Mouse (Mus musculus): ENCODE results near the gene Mical1. TPM values are rescaled to one million over a fixed set of nuclear protein-coding genes. Genes with fewer than 3 reads are reported as not detected.

Gene Mical1
- polyA plus RNA-seq, 1 experiment from 2014 or later = 64.2 TPM

DNA sequence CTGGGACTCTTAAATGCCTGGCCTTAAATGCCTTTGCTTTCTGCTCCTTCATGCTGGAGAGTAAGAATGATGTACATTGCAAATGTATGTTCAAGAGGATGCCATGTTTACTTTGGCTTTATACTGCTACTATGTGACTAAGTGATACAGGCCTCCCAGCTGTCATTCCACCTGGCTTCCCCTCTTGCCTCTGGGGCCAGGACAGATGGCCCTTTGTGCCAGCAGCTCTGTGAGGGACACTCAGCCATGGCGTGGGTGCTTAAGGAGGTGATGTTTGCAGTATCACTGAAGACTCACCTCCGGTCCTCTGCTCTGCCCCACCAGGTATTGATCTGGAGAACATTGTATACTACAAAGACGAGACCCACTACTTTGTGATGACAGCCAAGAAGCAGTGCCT, 3.8 kb downstream of the Mical1 start:
- Histone ChIP-seq H3K9me3 (no peaks in the 10 kb centered on the region), H3K4me1 (replicated peaks) (peaks cover 25% of the 10 kb centered on the region), H3K4me2 (no peak overlapping the region), H3K9ac (replicated peaks) (no peak overlapping the region), H3K27me3 (no peaks in the 10 kb centered on the region), H3K36me3 (peaks cover 65% of the 10 kb centered on the region), H3K27ac (no peak overlapping the region), H3K4me3 (replicated peaks) (no peak overlapping the region)
- ATAC-seq (ENCODE audit: insufficient number of reproducible peaks, insufficient read depth, low FRiP score, low TSS enrichment, low read depth) = no peak
- WGBS = 94% methylated on average over 3 of the region's 3 CpGs

DNA sequence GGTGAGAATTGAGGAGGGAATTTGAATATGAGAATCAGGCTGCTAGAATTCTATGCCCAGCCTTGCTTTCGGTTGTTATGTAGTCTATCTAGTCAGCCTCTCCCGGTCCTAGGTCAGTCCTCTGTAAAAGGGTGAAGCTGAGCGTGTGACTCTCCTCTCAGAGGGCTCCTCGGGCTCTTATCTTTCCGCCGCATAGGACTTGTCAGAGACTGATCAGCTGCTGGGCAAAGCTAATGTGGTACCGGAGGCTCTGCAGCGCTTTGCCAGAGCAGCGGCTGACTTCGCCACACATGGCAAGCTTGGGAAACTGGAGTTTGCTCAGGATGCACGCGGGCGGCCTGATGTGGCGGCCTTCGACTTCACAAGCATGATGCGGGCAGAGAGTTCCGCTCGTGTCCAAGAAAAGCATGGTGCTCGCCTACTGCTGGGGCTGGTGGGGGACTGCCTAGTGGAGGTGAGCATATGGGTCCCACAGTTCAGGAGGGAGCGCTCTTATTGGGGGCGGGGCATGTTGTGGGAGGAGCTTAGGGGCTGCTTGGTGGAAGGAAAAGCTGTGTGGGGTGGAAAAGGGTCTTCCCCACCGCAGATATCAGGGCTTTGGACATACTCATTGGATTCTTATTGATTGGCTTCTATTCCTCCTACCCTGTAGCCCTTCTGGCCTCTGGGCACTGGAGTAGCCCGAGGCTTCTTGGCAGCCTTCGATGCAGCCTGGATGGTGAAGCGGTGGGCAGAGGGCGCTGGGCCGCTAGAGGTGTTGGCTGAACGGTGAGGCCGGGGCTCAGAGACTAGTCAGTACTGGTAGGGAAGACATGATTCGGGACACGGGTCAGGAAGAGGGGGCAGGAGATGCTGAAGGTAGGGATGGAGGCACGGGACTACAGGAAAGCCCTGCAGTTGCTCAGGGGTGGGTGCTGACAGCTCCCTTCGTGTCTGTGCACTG, 5.1 kb downstream of the Mical1 start:
- ATAC-seq (ENCODE audit: insufficient number of reproducible peaks, insufficient read depth, low FRiP score, low TSS enrichment, low read depth) = no peak

DNA sequence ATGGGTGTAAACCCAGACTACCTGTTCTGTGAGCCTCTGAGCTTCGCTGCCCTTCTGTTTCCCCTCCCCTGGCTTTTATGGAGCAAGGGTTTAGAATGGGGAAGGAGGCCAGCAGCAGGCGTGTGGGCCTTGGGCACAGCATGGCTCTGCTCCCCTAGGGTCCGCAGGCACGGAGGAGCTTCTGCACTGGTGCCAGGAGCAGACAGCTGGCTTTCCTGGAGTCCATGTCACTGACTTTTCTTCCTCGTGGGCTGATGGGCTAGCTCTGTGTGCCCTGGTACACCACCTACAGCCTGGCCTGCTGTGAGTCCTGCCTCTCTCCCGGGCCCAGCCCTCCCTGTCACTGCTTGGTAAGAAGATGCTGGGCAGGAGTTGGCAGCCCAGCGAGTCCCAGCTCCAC, 6.3 kb downstream of the Mical1 start:
- Histone ChIP-seq H3K4me2 (no peak overlapping the region), H3K4me3 (replicated peaks) (no peak overlapping the region), H3K9ac (replicated peaks) (no peak overlapping the region), H3K36me3 (peaks cover 90% of the 10 kb centered on the region), H3K27me3 (no peaks in the 10 kb centered on the region), H3K9me3 (no peaks in the 10 kb centered on the region), H3K27ac (no peak overlapping the region), H3K4me1 (replicated peaks) (peaks cover 10% of the 10 kb centered on the region)
- 83% methylated on average over 7 of the region's 7 CpGs for WGBS
- no peak for ATAC-seq (ENCODE audit: insufficient number of reproducible peaks, insufficient read depth, low FRiP score, low TSS enrichment, low read depth)

More for the DNA sequence above, 5.1 kb downstream of the Mical1 start:
- no peak overlapping the region for H3K9ac ChIP-seq (replicated peaks)
- H3K4me3 ChIP-seq (replicated peaks) = no peak overlapping the region
- H3K9me3 ChIP-seq = no peaks in the 10 kb centered on the region
- H3K27me3 ChIP-seq = no peaks in the 10 kb centered on the region
- WGBS = 63% methylated on average over 33 of the region's 33 CpGs
- no peak overlapping the region for H3K4me2 ChIP-seq
- peaks cover 78% of the 10 kb centered on the region for H3K36me3 ChIP-seq
- H3K27ac ChIP-seq = no peak overlapping the region
- peaks cover 14% of the 10 kb centered on the region for H3K4me1 ChIP-seq (replicated peaks)

DNA sequence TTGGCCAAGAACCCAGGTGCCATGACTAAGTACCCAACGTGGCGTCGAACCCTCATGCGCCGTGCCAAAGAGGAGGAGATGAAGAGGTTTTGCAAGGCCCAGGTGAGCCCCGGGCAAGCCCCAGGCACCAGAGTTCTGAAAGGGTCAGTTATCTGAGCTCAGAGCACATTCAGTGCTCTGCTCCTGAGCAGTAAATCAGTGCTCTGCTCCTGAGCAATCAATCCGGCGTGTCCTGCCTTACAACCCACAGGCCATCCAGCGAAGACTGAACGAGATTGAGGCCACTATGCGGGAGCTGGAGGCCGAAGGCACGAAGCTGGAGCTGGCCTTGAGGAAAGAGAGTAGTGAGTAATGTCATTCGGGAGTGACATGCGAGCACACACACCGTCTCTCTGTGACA, 9.7 kb downstream of the Mical1 start:
- ATAC-seq (ENCODE audit: insufficient number of reproducible peaks, insufficient read depth, low FRiP score, low TSS enrichment, low read depth) = no peak
- H3K36me3 ChIP-seq = peaks cover 79% of the 10 kb centered on the region
- H3K9ac ChIP-seq (replicated peaks) = no peak overlapping the region
- H3K4me2 ChIP-seq = no peak overlapping the region
- WGBS = 90% methylated on average over 16 of the region's 16 CpGs
- H3K27ac ChIP-seq = no peak overlapping the region
- H3K9me3 ChIP-seq = no peaks in the 10 kb centered on the region
- H3K4me3 ChIP-seq (replicated peaks) = no peak overlapping the region
- H3K27me3 ChIP-seq = no peaks in the 10 kb centered on the region
- peaks cover 18% of the 10 kb centered on the region for H3K4me1 ChIP-seq (replicated peaks)

DNA sequence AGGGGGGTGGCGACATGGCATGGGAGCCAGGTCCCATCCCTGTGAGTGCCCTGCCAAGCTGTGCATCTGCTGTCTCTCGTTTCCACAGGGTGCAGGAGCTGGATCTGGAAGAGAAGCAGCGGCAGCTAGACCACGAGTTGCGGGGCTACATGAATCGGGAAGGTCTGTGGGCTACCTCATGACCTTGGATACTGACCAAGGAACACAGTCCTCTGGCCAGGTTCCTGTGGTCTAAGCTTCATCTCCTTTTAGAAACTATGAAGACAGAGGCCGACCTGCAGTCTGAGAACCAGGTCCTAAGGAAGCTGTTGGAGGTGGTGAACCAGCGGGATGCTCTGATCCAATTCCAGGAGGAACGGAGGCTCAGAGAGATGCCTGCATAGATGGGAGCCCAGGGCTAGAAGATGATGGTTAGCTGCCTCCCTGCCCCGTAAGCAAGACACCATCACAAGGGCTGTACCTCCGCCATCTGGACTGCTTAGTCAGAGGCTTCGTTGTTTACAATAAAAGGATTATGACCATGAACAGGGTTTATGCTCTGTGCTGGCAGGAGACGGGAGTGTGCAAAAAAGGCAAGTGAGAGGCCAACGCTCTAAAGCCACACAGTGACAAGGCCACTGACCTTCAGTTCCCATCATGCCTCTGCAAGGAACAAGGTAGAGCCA, 10.5 kb downstream of the Mical1 start:
- peaks cover 18% of the 10 kb centered on the region for H3K4me1 ChIP-seq (replicated peaks)
- no peak for ATAC-seq (ENCODE audit: insufficient number of reproducible peaks, insufficient read depth, low FRiP score, low TSS enrichment, low read depth)
- H3K4me2 ChIP-seq = no peak overlapping the region
- H3K9ac ChIP-seq (replicated peaks) = no peak overlapping the region
- 84% methylated on average over 14 of the region's 14 CpGs for WGBS
- H3K9me3 ChIP-seq = no peaks in the 10 kb centered on the region
- H3K27me3 ChIP-seq = no peaks in the 10 kb centered on the region
- peaks cover 71% of the 10 kb centered on the region for H3K36me3 ChIP-seq
- no peak overlapping the region for H3K4me3 ChIP-seq (replicated peaks)
- no peak overlapping the region for H3K27ac ChIP-seq

DNA sequence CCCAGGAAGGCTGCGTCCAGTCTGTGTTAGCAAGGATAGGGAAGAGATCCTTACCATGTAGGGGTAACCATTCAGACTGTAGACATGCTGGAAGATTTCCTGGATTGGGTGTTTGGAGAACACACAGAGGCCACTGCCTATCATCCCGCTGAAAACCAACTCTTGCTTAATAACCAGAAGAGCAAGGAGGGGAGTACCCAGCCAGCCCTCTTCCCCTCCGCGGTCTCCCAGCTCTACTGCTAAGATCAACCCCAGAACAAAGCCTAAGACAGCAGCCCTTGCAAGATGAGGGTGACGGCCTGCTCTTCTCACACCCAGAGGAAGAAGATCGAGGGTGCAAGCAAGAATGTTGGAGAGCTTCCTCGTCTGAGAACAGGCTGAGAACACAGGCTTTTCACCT, 12.8 kb downstream of the Mical1 start:
- Histone ChIP-seq H3K27me3 (no peaks in the 10 kb centered on the region), H3K27ac (no peak overlapping the region), H3K9ac (replicated peaks) (peak overlapping the region; percentile 73), H3K4me1 (replicated peaks) (peaks cover 18% of the 10 kb centered on the region), H3K4me2 (peak overlapping the region; percentile 98), H3K36me3 (peaks cover 48% of the 10 kb centered on the region), H3K9me3 (no peaks in the 10 kb centered on the region), H3K4me3 (replicated peaks) (peak overlapping the region; percentile 56)
- no peak for ATAC-seq (ENCODE audit: insufficient number of reproducible peaks, insufficient read depth, low FRiP score, low TSS enrichment, low read depth)
- WGBS = 55% methylated on average over 7 of the region's 7 CpGs

DNA sequence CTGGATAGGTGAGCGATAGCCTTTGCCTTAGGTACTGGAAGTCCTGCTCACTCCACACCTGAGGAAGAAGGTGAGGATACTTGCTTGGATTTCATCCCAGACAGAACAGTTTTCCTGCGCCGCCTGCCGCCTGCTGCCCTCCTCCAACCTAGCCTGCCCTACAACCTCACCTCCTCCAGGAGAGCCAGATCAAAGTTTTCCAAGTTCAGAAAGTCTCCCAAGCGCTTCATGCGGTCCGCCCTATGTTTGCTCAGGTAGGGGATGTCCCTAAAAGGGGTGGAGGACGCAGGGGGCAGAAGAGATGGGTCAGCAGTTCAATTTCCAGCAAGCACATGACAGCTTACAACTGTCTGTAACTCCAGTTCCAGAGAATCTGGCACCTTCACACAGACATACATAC, 13.2 kb downstream of the Mical1 start:
- peaks cover 18% of the 10 kb centered on the region for H3K4me1 ChIP-seq (replicated peaks)
- 23% methylated on average over 8 of the region's 8 CpGs for WGBS
- H3K27me3 ChIP-seq = no peaks in the 10 kb centered on the region
- peaks cover 44% of the 10 kb centered on the region for H3K36me3 ChIP-seq
- H3K4me3 ChIP-seq (replicated peaks) = peak overlapping the region; percentile 56
- H3K9me3 ChIP-seq = no peaks in the 10 kb centered on the region
- peak overlapping the region; percentile 98 for H3K4me2 ChIP-seq
- H3K27ac ChIP-seq = peak overlapping the region; percentile 85; the same call in 1 of the 2 replicates
- ATAC-seq (ENCODE audit: insufficient number of reproducible peaks, insufficient read depth, low FRiP score, low TSS enrichment, low read depth) = no peak
- peak overlapping the region; percentile 73 for H3K9ac ChIP-seq (replicated peaks)

DNA sequence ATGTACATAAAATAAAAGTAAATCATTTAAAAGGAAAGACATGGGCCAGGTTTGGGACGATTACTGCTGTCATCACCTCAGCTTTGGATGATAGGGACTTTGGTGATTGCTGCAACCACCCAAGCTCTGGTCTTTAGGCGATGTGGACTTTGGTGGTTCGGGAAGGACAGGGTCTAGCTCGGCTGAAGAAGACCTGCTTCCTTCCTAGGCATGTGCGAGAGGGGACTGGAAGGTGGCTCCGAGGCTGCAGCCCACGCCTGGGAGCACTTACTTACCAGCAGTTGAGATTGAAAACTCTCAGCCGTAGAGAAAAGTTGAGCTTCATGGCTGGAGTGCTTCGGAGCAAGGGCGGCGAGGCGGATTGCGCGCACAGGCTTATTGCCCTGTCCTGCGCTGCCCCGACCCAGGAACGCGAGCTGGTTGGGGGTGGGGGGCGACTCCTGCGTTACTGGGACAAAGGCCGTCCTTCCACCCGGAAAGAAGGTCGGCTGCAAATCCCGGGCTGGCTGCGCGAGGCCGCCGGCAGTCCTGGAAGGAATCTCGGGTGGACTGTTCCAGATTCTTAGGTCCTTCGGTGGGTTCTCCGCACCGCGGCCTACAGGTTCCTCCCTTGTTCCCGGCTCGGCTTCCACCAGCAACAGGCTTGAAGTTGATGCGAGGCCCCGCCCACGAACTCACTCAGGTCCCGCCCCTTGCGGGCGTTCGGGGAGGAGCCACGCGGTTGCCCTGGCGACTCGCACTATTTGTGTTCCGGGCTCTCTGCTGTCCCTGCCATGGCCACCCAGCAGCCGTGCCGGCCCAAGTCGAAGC, 13.8 kb downstream of the Mical1 start, which contains the start of the genes Smpd2 and Ppil6:
Gene Smpd2 (minus strand): TSS at position 662 of the 810 bp plus-strand sequence.
Gene Ppil6 (plus strand): TSS at position 732 of the 810 bp plus-strand sequence.
- 1% methylated on average over 47 of the region's 50 CpGs for WGBS

DNA sequence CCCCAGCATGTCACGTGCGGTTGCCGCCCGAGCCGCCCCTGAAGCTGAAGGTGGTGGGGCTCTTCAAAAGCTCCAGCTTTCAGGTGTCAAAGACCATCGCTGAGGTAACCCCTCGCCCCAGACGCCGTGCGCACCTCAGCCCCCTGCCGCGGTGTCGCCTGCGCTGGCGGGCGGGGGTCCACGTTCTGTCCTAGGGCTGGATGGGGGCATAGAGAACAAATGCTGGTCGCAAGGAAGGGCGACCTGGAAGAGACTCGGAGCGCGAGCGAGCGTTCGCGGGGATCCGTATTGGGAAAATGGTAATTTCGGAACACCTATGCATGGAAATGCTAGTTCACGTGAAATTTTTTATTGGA, 14.4 kb downstream of the Mical1 start:
- Histone ChIP-seq H3K36me3 (peaks cover 32% of the 10 kb centered on the region), H3K4me3 (replicated peaks) (peak overlapping the region; percentile 56), H3K27ac (peak overlapping the region; percentile 54), H3K9me3 (no peaks in the 10 kb centered on the region), H3K4me1 (replicated peaks) (peaks cover 18% of the 10 kb centered on the region), H3K27me3 (no peaks in the 10 kb centered on the region), H3K9ac (replicated peaks) (peak overlapping the region; percentile 73), H3K4me2 (peak overlapping the region; percentile 98)
- peak; percentile 43; the same call in 1 of the 2 replicates for ATAC-seq (ENCODE audit: insufficient number of reproducible peaks, insufficient read depth, low FRiP score, low TSS enrichment, low read depth)
- WGBS = 1% methylated on average over 29 of the region's 29 CpGs

More for the DNA sequence above, 13.8 kb downstream of the Mical1 start, which contains the start of the genes Smpd2 and Ppil6:
- no peaks in the 10 kb centered on the region for H3K27me3 ChIP-seq
- peak within 1 kb of the TSS; percentile 73 for H3K9ac ChIP-seq (replicated peaks)
- peaks cover 38% of the 10 kb centered on the region for H3K36me3 ChIP-seq
- H3K4me2 ChIP-seq = peak within 1 kb of the TSS; percentile 98
- ATAC-seq (ENCODE audit: insufficient number of reproducible peaks, insufficient read depth, low FRiP score, low TSS enrichment, low read depth) = peak; percentile 93
- H3K27ac ChIP-seq = peak within 1 kb of the TSS; percentile 85
- H3K9me3 ChIP-seq = no peaks in the 10 kb centered on the region
- peaks cover 18% of the 10 kb centered on the region for H3K4me1 ChIP-seq (replicated peaks)
- H3K4me3 ChIP-seq (replicated peaks) = peak within 1 kb of the TSS; percentile 56

DNA sequence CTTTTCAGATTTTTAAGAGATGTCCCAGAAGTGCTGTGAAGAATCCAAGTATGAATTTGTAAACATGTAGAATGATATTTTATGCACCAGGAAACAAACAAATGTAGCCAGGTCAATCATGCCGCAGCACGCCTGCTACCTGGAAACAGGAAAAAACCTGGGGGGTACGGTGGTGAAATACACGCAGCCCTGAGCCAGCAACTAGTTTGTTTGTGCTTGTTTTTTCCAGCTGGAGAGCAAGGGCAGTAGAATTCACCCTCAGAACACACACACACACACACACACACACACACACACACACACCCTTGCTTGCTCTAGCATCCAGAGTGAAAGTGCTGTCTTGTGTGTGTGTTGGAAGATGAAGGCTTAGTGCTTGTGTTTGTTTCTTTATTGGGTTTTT, 15.0 kb downstream of the Mical1 start:
- ATAC-seq (ENCODE audit: insufficient number of reproducible peaks, insufficient read depth, low FRiP score, low TSS enrichment, low read depth) = no peak
- Histone ChIP-seq H3K4me1 (replicated peaks) (peaks cover 18% of the 10 kb centered on the region), H3K4me2 (no peak overlapping the region; the same call in 1 of the 2 replicates), H3K9me3 (no peaks in the 10 kb centered on the region), H3K27me3 (no peaks in the 10 kb centered on the region), H3K9ac (replicated peaks) (no peak overlapping the region), H3K36me3 (peaks cover 26% of the 10 kb centered on the region), H3K4me3 (replicated peaks) (no peak overlapping the region), H3K27ac (no peak overlapping the region)
- 44% methylated on average over 4 of the region's 4 CpGs for WGBS
